Mouse (Mus musculus): ENCODE measurements around the gene Elp4.

Elp4 gene

DNA sequence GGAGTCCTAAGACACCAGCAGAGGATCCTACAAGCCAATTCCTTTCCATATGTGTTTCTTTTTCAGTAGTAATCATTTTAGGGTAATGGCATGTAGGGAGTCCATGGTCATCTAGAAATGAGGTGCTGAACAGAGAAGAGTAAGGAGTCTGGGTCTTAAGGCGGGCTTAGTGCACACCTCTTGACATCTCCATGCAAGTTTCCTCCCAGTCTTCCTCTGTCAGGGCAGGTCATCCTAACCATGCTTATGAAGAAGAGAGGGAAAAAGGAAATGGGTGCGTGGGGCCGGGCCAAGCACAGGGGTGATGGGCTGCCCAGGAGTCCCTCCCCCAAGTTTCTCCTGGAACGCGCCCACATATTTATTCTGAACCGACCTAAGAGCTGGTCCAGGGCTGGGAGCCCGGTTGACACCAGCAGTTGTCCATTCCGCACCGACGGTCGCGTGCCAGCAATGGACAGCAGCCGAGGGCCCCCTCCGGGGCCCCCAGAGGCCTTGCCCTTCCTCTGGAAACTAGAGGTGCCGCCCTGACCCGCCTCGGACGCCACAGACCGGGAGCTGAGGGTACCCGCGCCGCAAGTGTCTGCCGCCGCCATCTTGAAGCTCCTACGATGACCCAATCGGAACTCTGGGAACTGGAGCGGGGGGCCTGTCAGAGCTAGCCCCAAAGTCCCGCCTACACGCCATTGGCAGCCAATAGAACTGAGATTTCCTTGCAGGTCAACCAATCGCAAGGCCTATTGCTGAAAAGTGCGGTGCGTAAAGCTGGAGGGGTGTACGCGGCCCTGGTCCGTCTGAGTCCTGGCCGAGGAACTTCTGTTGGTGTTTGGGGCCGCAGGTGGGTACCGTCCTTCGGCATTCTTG is at the start of gene Elp4, which contains the start of gene Immp1l:
Elp4 (minus strand) TSS at position 669 of the 861 bp plus-strand sequence.
Immp1l (plus strand) TSS at position 743 of the 861 bp plus-strand sequence.
- DNase-seq, result peak; percentile 97 to 98

GRCm38 (mm10) chr2:105953862-105954261 is 49.5 kb upstream of the Elp4 start:
- no peak for DNase-seq

DNA sequence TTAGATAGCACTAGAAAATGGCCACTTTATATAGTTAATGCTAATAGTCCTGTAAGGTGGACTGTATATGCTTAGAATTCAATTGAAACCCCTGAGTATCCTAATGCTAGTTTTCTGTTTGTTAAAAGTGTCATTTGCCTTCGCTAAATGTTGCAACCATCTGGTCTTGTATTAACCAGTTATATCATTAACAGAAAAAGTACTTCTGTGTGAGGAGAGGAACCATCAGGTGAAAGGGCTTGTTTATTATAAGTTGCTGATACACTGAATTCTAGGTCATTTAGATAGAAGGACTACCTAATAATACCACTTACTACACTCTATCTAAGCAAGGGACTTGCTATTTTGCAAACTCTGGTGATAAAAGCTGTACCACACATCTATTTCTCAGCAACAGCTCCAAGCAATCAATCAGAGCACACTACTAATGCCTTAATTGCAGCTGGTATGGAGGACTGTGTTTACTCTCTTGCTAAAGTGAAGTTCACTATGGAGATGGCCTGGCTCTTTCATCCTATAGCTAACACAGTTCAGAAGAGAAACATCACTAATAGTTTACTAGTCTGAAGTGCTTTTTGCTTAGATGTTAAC is 47.1 kb upstream of the Elp4 start:
- no peak for DNase-seq

- no peak for DNase-seq
These were observed 45.8 kb upstream of the Elp4 start for GRCm38 (mm10) chr2:105950131-105950530.

DNA sequence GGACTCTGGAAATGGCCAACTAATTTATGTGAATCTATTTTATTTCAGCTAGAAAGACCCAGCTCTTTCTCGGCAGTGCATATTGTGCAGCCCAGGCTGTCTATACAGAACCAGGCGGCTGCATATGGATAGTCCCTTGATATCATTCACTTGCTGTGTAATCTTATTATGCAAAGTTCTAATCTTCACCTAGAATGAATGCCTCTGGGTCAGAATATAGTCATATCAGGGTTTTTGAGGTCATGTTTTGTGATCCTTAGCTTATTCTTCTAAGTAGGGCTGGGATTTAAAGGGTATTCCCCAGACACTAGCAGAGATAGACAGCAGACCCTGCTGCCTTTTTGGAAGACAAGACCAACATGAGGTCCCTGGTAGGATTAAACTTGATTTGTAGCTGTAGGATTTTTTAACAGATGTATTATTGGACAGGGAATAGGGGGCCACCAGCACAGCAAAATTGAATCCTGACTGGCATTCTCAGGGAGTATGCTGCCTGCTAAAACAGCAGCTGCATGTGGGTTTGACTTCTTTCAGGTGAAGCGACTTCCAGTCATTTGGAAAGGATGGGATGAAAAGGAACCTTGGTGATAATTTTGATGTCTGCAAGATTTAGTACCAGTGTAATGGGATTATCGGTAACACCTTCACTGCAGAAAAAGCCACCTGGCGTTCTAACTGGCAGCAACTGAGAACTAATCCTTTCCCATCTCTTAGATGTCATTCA is 13.4 kb upstream of the Elp4 start:
- DNase-seq, result no peak

DNA sequence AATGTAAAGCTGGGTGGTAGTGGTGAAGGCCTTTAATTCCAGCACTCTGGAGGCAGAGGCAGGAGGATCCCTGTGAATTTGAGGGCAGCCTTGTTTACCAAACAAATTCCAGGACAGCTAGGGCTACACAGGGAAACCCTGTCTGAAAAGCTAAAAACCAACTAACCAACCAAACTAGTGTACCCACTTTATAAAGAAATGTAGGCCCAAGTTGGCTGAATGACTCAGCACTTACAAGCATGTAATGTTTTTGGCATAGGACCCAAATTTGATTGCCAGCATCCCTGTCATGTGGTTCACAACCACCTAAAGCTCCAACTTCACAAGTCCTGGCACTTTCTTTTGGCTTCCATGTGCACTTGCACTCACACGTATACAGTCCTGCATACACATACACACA is 12.3 kb upstream of the Elp4 start:
- DNase-seq, result no peak

DNA sequence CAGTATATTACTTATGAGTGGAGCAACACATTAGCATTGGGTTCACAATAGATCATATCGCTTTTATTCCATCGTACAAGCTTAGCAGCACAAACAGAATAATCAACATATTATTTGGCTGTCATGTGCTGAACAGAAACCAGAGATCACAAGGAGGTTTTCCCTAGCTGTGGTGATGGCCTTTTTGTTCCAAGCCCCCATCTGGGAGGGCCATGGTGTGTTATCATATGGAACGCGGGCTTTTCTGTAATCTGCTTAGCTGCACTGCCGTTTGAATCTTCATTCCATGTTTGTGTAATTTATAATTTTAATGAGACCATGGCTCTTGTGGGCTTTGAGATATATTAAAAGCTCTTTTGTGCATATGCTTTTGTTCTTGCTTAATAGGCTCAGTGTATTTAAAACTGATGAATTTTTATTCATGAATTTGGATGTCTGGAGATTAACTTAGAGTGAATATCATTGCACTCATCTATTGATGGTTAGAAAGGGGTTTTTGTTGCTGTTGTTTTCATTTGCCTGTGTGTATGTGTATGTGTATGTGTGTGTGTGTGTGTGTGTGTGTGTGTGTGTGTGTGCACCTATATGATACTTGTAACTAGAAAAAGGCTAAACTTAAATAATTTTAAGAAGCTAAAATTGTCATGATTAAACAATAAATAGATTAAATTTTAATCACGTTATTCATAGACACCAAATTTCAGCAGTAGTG is 9.4 kb upstream of the Elp4 start:
- DNase-seq, result peak in 1 of 2 experiments; percentile 26

GRCm38 (mm10) chr2:105910611-105911010 is 6.2 kb upstream of the Elp4 start:
- DNase-seq, result no peak

DNA sequence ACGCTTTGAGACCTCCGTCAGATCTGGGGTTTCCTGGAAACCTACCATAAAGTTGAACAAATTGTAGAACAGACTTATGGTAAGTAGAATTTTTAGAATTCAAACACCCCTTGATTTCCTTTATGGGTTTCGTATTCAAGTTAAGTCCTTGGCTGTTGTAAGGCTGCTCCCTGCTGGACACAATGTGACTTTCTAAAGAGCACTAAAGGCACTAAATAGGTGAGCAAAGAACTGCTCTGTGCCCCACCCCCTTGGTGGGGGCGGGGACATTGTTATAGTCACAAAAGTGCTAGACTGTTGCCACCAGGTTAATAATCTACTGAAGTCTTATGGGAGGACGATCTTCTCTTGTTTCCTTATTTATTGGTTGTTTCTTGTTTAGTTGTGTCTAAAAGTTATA is 4.0 kb upstream of the Elp4 start:
- peak; percentile 24 to 49 for DNase-seq

- no peak for DNase-seq
These were observed 388 bp upstream of the Elp4 start for GRCm38 (mm10) chr2:105904757-105905146.

GRCm38 (mm10) chr2:105890816-105891215 is 13.5 kb downstream of the Elp4 start:
- DNase-seq, result no peak

GRCm38 (mm10) chr2:105873403-105873802 is 31.0 kb downstream of the Elp4 start:
- DNase-seq, result no peak

DNA sequence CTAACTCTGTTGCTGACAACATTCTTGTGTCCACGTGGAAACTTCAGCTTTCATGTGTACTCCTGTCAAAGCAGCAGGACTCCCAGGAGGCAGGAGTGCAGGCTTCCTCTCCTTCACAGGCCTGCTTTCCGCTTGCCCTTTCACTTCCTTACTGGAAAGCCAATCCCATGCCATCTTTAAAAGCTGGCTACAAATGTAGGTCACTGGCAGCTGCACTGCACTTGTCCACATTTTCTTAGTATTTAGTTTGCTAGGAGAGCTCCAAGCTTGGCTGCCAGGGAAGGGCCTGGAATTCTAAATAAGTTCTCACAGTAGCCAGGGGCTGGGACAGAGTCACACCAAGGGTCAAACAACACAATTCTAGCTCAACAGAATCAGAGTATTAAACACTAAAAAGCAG is 49.6 kb downstream of the Elp4 start:
- DNase-seq, result peak; percentile 29 to 36

DNA sequence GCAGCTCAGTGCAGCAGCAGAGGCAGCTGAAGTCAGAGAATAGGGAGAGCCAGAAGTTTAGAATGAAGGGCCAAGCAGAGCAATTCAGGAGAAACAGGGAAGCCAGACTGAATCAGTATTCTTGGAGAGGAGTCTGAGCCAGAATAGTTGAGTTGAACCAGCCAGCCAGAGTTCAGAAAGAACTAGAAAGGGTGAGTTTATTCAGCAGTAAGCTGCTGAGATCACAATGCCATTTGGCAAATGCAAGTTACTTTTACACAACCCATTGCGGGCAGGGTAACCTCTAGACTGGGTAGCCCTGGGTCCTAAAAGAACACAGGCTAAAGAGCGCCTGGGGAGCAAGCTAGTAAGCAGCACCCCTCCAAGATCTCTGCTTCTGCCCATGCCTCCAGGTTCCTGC is 51.4 kb downstream of the Elp4 start:
- no peak for DNase-seq

GRCm38 (mm10) chr2:105851714-105852293 is 52.6 kb downstream of the Elp4 start:
- no peak for DNase-seq

DNA sequence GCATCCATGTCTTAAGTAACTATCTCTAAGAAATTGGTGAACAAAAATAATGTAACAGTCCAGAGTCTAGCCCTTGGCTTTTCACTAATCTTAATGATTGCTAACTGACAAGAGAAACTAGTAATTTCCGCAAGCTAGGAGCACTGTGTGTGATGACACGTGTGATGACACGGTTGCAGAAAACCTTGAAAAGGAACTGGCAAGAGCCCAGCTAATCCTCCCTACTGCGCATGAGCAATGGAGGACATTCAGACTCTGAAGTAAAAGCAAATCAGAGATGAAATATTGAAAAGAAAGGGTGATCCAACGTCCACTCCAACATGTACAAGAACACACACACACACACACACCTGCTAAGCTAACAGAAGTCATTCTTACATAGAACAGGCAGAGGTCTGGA is 61.2 kb downstream of the Elp4 start:
- no peak for DNase-seq

DNA sequence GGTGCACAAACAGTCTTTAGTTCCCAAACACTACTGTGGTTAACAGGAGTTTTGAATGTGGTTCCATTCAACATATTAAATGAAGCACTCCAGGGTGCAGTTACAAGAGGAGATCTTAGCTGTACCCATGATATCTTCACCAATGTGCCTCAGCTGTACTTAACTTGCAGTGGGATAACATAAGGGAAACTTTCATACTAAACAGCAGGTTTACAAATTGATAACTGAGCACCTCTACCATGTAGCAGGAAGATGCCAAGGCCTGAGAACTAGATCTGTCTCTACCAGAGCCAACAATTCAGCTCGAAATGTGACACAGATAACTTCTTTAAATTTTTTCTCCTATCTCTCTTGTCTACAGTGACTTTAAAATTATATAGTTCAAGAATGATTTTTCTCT is 86.4 kb downstream of the Elp4 start:
- DNase-seq, result no peak

DNA sequence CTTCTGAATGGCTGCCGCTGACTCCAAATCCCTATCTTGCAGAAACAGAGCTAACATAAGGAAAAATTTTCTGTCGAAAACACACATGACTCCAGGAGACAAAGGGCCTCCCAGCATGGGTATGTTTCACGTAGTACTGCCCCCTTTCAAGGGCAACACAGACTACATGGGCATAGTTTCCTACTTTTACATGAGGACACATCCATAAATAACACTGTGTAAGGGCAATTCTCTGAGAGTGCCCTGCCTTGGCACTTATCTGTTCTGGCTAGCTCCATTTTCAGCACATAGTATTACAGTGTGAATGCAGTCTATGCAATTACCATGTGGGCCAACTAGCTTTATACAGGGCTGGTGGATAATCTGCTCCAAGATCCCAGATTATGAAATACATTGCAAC is 89.2 kb downstream of the Elp4 start:
- DNase-seq, result no peak

GRCm38 (mm10) chr2:105813041-105813440 is 91.3 kb downstream of the Elp4 start:
- DNase-seq, result no peak

- no peak for DNase-seq
These were observed 94.1 kb downstream of the Elp4 start for GRCm38 (mm10) chr2:105810286-105810685.

DNA sequence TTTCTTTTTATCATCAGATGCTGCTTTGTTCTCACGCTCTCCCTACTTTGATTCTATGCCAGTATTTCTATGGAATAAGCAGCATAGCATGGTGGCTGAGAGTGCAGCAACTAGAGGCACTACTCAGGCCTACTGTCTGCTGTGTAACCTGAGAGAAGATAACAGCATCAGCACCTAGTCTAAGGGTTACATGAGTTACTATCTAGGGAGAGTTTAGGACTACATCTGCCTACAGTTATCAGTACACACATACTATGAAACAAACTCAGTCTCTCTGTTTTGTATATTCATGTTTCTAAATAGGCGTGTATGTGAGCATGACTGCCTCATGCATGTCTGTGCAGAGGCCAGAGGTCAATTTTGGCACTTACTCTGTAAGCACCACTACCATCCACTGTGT is 97.8 kb downstream of the Elp4 start:
- DNase-seq, result no peak

GRCm38 (mm10) chr2:105806047-105806446 is 98.3 kb downstream of the Elp4 start:
- DNase-seq, result no peak

DNA sequence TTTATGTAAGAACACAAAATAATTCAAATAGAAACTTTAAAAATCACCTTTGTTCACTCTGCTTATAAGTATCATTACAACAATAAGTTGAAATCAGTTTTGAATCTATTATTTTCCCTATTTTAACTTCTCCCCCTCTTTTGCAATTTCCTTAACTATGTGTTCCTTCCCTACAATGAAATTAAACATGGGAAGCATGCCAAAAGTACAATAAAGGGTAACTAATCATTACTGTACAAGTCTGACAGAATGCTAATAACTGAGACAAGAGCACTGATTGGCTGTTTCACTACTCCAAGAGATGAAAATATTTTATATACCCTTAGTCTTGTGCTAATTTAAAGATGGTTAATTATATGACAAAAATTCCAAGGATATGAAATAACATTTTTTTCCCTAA is 99.2 kb downstream of the Elp4 start:
- DNase-seq, result no peak

Measured in cerebellum, postnatal 25 days (tissue).